Mouse (Mus musculus) hindbrain, embryonic 11.5 days (tissue): Measurements from ENCODE around the gene Diablo. TPM values are rescaled to one million over a fixed set of nuclear protein-coding genes. Genes with fewer than 3 reads are reported as not detected.

ENCODE experiments used
- ATAC-seq: fragments of 200-750 bp; cut with Nextera tagmentation; 2 replicates; pipeline ENCODE4 v1.8.0; 2017; ENCODE audit warnings: mild to moderate bottlenecking, moderate TSS enrichment, moderate library complexity; ENCODE audit not compliant: low FRiP score
- DNase-seq: peaks from one replicate; pipeline ENCODE4 v3.0.0-alpha.2; 2015; ENCODE audit warnings: low spot score
- H3K27ac ChIP-seq: fragments of 300-500 bp; sonication (generic); 2 replicates; pipeline ENCODE4 v1.5.1; 2014; ENCODE audit warnings: mild to moderate bottlenecking, low read depth, low read length
- H3K27me3 ChIP-seq: fragments of 300-500 bp; sonication (generic); 2 replicates; pipeline ENCODE4 v1.6.1; 2014; ENCODE audit warnings: mild to moderate bottlenecking, low read length, moderate library complexity, mixed read lengths; ENCODE audit not compliant: control insufficient read depth, insufficient read depth
- H3K36me3 ChIP-seq: fragments of 300-500 bp; sonication (generic); 2 replicates; pipeline ENCODE4 v1.6.1; 2014; ENCODE audit warnings: mild to moderate bottlenecking, low read length, moderate library complexity, mixed read lengths; ENCODE audit not compliant: control insufficient read depth, insufficient read depth
- H3K4me1 ChIP-seq: fragments of 300-500 bp; sonication (generic); replicated peaks from 2 replicates; pipeline ENCODE4 v1.6.1; 2014; ENCODE audit warnings: low read length, mixed read lengths; ENCODE audit not compliant: control insufficient read depth, insufficient read depth
- H3K4me2 ChIP-seq: fragments of 300-500 bp; sonication (generic); replicated peaks from 2 replicates; pipeline ENCODE4 v1.6.1; 2014; ENCODE audit warnings: mild to moderate bottlenecking, low read depth, low read length
- H3K4me3 ChIP-seq: fragments of 300-500 bp; sonication (generic); 2 replicates; pipeline ENCODE4 v1.5.1; 2014; ENCODE audit warnings: low read depth, low read length
- H3K9ac ChIP-seq: fragments of 300-500 bp; sonication (generic); 2 replicates; pipeline ENCODE4 v1.6.1; 2014; ENCODE audit warnings: low read depth, low read length
- H3K9me3 ChIP-seq: fragments of 300-500 bp; sonication (generic); 2 replicates; pipeline ENCODE4 v1.6.1; 2016; ENCODE audit warnings: low read length; ENCODE audit not compliant: control insufficient read depth
- whole genome bisulfite sequencing: fragments of 180-500 bp; shearing (Covaris S2); extraction: QIAGEN DNeasy Blood & Tissue Kit; methylation state at CpG from one replicate; pipeline ENCODE4 v1.1.7; 2014; 5-methylcytosine and 5-hydroxymethylcytosine counted together
- polyA plus RNA-seq: library from polyadenylated mRNA; unstranded; fragments of >200 nt; fragmentation: Nextera tagmentation; extraction: Ambion mirVana; gene quantifications from 2 replicates; pipeline ENCODE4 v1.2.1, GENCODE M21; 2014

Diablo gene
- polyA plus RNA-seq, 1 experiment from 2014 or later, result 145 TPM

DNA sequence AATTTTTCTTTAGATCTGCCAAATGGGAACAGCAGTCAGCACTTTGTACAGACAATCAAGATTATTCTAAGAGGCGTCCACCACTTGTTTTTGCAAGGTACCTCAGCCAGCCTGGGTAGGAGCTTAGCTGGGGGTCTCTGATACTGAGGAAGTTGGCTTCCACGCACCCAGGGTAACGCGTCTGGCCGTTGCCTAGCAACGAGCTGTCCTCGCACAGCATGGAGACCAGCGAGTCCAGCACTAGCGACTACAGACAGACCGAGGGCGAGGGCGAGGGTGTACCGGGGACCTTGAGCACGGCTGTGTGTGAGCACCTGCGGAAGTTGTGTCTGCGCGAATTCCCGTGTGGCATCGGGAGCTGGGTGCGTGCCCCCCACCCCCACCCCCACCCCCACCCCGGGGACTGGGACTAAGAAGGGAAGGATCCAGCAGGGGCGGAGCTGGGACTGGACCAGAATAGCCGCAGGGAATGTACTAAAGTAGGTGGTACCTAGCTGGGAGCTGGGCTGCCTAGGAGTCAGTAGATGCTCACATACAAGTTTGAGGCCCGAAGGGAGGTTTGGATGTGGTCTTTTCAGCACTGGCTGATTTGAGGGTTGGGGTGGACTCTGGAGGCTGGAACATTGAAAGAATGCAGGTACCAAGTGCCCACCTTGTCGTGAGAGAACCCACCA, 34.7 kb downstream of the Diablo start, which contains the start of the genes Lrrc43 and Il31:
Lrrc43 (plus strand) TSS at position 194 of the 674 bp plus-strand sequence.
Il31 (minus strand) TSS at position 378 of the 674 bp plus-strand sequence.
- Histone ChIP-seq H3K4me3 (no peak within 1 kb of the TSS), H3K9me3 (no peaks in the 10 kb centered on the region), H3K9ac (no peak within 1 kb of the TSS), H3K27ac (no peak within 1 kb of the TSS), H3K4me2 (peak within 1 kb of the TSS; percentile 43), H3K4me1 (0 out of 2 replicates have a peak, but pooled peaks cover 4% of the 10 kb centered on the region), H3K36me3 (no peaks in the 10 kb centered on the region), H3K27me3 (no peaks in the 10 kb centered on the region)
- 7% methylated on average over 25 of the region's 25 CpGs for WGBS
- DNase-seq (peak; percentile 64), ATAC-seq (peak; percentile 60; the same call in 1 of the 2 replicates)

DNA sequence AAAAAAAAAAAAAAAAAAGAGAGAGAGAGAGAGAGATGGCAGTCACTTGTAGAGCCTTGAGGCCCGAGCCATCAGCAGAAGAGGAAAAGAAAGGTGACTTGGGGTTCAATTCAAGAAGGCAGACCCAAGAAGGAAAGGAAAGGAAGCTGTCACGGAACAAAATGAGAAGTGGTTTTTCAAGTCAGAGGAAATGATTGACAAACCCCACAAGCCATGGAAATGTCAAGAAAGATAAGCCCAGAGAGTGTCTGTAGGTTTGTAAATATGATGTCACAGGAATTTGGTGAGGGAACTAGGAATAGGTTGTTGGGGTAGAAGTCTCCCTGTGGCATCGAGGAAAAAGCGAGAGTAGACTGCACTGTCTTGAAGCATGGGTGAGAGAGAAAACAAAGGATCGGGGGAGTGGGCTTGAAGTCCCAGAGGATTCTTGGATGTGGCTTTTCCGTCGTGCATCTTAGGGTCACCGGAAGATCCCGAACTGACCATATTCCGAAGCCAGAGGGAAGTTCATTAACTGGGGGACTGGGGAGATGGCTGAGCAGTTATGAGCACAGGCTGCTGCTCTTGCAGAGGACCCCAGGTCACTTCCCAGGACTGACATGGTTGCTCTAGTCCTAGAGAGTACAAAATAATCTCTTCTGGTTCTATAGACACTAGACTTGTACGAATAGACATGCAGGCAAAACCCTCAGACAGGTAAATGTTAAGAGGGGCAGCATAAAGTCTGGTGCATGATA, 36.1 kb downstream of the Diablo start:
- H3K9me3 ChIP-seq, result no peaks in the 10 kb centered on the region
- no peak for ATAC-seq
- 85% methylated on average over 11 of the region's 11 CpGs for WGBS
- no peak overlapping the region for H3K4me3 ChIP-seq
- H3K9ac ChIP-seq, result no peak overlapping the region
- H3K27ac ChIP-seq, result no peak overlapping the region
- H3K36me3 ChIP-seq, result no peaks in the 10 kb centered on the region
- H3K27me3 ChIP-seq, result no peaks in the 10 kb centered on the region
- 0 out of 2 replicates have a peak, but pooled peaks cover 4% of the 10 kb centered on the region for H3K4me1 ChIP-seq
- no peak overlapping the region for H3K4me2 ChIP-seq
- DNase-seq, result no peak

DNA sequence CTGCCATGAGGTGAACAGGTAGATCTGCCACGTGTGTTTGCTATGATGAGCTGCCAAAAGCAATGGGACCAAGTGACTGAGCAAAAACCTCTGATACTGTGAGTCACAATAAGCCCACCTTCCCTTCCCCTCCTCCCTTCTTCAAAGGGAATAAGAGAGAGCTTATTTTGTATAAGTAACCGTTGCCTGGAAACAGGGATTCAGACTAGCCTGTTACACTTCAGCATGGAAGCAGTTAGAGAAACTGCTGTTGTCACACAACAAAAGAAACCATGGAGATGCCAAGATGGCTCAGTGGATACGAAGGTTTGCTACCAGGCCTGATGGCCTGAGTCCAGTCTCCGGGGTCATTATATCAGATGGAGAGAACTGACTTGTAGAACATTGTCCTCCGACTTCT, 50.2 kb downstream of the Diablo start:
- H3K4me2 ChIP-seq, result no peak overlapping the region
- ATAC-seq, result no peak
- H3K36me3 ChIP-seq, result no peaks in the 10 kb centered on the region
- H3K9me3 ChIP-seq, result no peaks in the 10 kb centered on the region
- H3K9ac ChIP-seq, result no peak overlapping the region
- H3K27ac ChIP-seq, result no peak overlapping the region
- no peaks in the 10 kb centered on the region for H3K27me3 ChIP-seq
- 73% methylated on average over 5 of the region's 5 CpGs for WGBS
- no peak for DNase-seq
- H3K4me1 ChIP-seq, result no peaks in the 10 kb centered on the region
- H3K4me3 ChIP-seq, result no peak overlapping the region

DNA sequence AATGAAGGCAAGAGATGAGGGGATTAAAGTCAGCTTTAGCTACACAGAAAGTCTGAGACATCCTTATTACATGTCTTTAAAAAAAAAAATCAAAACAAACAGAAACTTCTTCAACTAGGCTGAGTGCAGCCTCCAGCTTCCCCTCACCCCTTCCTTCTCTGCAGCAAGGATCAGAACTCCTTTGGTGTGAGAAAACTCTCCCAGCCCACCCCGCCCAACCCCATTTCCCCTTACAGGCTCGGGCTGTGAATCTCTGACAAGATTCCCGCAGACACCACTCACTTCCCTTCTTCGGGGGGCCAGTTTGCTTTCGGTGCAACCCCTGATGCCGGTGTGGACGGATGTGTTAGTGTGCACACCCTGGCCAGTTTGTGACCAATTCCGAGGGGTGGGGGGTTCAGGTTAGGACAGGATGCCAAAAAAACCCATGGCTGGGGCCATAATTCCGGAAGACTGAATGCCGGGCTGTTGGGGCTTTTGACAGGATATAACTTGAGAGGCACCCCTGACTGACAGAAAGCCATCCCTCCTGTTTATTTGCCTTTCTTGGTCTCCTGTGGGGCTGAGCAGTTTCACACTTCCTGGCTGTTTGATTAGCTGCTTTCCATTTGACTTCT, 53.1 kb downstream of the Diablo start:
- no peak overlapping the region for H3K27ac ChIP-seq
- H3K9me3 ChIP-seq, result no peaks in the 10 kb centered on the region
- H3K4me2 ChIP-seq, result no peak overlapping the region
- H3K4me1 ChIP-seq, result no peaks in the 10 kb centered on the region
- WGBS, result 56% methylated on average over 10 of the region's 10 CpGs
- no peak for ATAC-seq
- H3K4me3 ChIP-seq, result no peak overlapping the region
- H3K9ac ChIP-seq, result no peak overlapping the region
- H3K27me3 ChIP-seq, result no peaks in the 10 kb centered on the region
- peak; percentile 9 for DNase-seq
- no peaks in the 10 kb centered on the region for H3K36me3 ChIP-seq

DNA sequence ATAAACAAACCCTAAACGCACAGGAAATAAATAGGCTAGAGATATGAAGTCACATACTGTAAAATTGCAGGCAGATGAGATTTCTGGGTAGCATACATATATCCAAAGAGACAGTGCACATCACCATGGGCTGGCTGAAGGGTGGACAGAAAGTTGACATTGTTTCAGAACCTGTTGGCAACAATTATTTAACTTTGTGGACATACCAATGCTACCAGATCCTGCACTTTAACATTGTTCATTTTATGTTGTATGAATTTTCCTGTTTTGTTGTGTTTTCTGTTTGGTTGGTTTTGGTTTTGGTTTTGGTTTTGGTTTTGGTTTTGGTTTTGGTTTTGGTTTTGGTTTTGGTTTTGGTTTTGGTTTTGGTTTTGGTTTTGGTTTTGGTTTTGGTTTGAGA, 59.3 kb downstream of the Diablo start:
- Histone ChIP-seq H3K4me3 (no peak overlapping the region), H3K9me3 (no peaks in the 10 kb centered on the region), H3K27me3 (no peaks in the 10 kb centered on the region), H3K27ac (no peak overlapping the region), H3K4me2 (no peak overlapping the region), H3K4me1 (no peaks in the 10 kb centered on the region), H3K36me3 (no peaks in the 10 kb centered on the region), H3K9ac (no peak overlapping the region)
- no peak for ATAC-seq
- DNase-seq, result no peak
- WGBS, result 88% methylated on average over 1 of the region's 1 CpGs

DNA sequence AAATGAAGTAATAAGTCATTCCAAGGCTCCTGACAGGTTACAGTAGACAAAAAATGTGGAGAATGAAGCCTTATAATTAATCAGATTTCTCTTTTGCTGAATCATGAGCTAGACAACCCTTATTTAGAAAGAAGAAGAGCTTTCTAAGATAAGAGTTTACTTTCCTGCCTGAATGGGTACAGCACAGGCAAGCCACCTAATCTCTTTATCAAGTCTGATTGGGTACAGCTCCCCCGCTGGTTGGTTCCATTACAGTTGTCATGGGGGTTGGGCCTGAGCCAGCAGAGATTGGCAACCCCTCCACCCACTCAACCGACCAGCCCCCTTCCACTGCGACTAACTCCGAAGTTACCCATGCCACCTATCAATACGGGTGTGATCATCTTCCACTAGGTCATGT, 62.6 kb downstream of the Diablo start:
- WGBS, result 52% methylated on average over 5 of the region's 5 CpGs
- no peaks in the 10 kb centered on the region for H3K4me1 ChIP-seq

More for the DNA sequence above, 62.6 kb downstream of the Diablo start:
- Histone ChIP-seq H3K4me3 (no peak overlapping the region), H3K9ac (no peak overlapping the region), H3K36me3 (no peaks in the 10 kb centered on the region), H3K9me3 (no peaks in the 10 kb centered on the region), H3K27ac (no peak overlapping the region), H3K4me2 (no peak overlapping the region), H3K27me3 (no peaks in the 10 kb centered on the region)
- ATAC-seq (no peak), DNase-seq (no peak)

Other genes starting within 250 kb of the Diablo start
- gene Bcl7a, start 180.3 kb downstream of the Diablo start, polyA plus RNA-seq, result 56.8 and 63.7 TPM in 2 replicates
- gene Mlxip, start 129.4 kb downstream of the Diablo start, polyA plus RNA-seq, result 16.8 and 18.2 TPM in 2 replicates
- 0.26 and 0.39 TPM in 2 replicates for gene Lrrc43, start 34.9 kb downstream of the Diablo start, polyA plus RNA-seq
- not detected in 2 replicates for gene Il31, start 34.7 kb downstream of the Diablo start, polyA plus RNA-seq
- gene B3gnt4, start 13.7 kb downstream of the Diablo start, polyA plus RNA-seq, result 1.1 and 1.5 TPM in 2 replicates
- gene Gm49027, start 1.3 kb upstream of the Diablo start, polyA plus RNA-seq, result 0.56 and 0.66 TPM in 2 replicates
- 34.5 and 38.4 TPM in 2 replicates for gene Vps33a, start 48.9 kb upstream of the Diablo start, polyA plus RNA-seq
- gene Clip1, start 160.4 kb upstream of the Diablo start, polyA plus RNA-seq, result 43.8 and 51.2 TPM in 2 replicates
- gene Zcchc8, start 196.9 kb upstream of the Diablo start, polyA plus RNA-seq, result 73.4 and 83.6 TPM in 2 replicates
- gene Rsrc2, start 225.2 kb upstream of the Diablo start, polyA plus RNA-seq, result 165 and 183 TPM in 2 replicates
- gene Kntc1, start 225.5 kb upstream of the Diablo start, polyA plus RNA-seq, result 27.0 and 30.5 TPM in 2 replicates